Mouse (Mus musculus) midbrain, embryonic 10.5 days (tissue): Measurements from ENCODE around the gene Stau1. TPM values are rescaled to one million over a fixed set of nuclear protein-coding genes. Genes with fewer than 3 reads are reported as not detected.

Source experiments
- DNase-seq: peaks from one replicate; pipeline ENCODE4 v3.0.0-alpha.2; 2017; ENCODE audit warnings: low spot score
- H3K27ac ChIP-seq: fragments of 300-500 bp; sonication (generic); replicated peaks from 2 replicates; pipeline ENCODE4 v1.5.1; 2016; ENCODE audit warnings: mild to moderate bottlenecking
- H3K27me3 ChIP-seq: fragments of 300-500 bp; sonication (generic); 2 replicates; pipeline ENCODE4 v1.6.1; 2016; ENCODE audit warnings: low read depth, mild to moderate bottlenecking; ENCODE audit not compliant: poor library complexity, severe bottlenecking
- H3K36me3 ChIP-seq: fragments of 300-500 bp; sonication (generic); 2 replicates; pipeline ENCODE4 v1.6.1; 2016; ENCODE audit warnings: mild to moderate bottlenecking, moderate library complexity
- H3K4me1 ChIP-seq: fragments of 300-500 bp; sonication (generic); 2 replicates; pipeline ENCODE4 v1.6.1; 2016
- H3K4me3 ChIP-seq: fragments of 300-500 bp; sonication (generic); 2 replicates; pipeline ENCODE4 v1.5.1; 2016; ENCODE audit warnings: mild to moderate bottlenecking, moderate library complexity
- H3K9me3 ChIP-seq: fragments of 300-500 bp; sonication (generic); replicated peaks from 2 replicates; pipeline ENCODE4 v1.6.1; 2016; ENCODE audit warnings: mild to moderate bottlenecking
- WGBS: fragments of 180-500 bp; shearing (Covaris S2); methylation state at CpG from one replicate; pipeline ENCODE4 v1.1.7; 2016; 5-methylcytosine and 5-hydroxymethylcytosine counted together
- polyA plus RNA-seq: library from polyadenylated mRNA; unstranded; fragments of >200 nt; fragmentation: Nextera tagmentation; extraction: Ambion mirVana; gene quantifications from 2 replicates; pipeline ENCODE4 v1.2.1, GENCODE M21; 2016

The Stau1 gene
- polyA plus RNA-seq, 1 experiment from 2014 or later, result 88.6 TPM

- no peak overlapping the region for H3K4me3 ChIP-seq
- no peak for DNase-seq
- H3K4me1 ChIP-seq, result no peaks in the 10 kb centered on the region
- peaks cover 98% of the 10 kb centered on the region for H3K36me3 ChIP-seq
- 95% methylated on average over 2 of the region's 2 CpGs for WGBS
- H3K9me3 ChIP-seq, result no peaks in the 10 kb centered on the region
- no peak overlapping the region for H3K27ac ChIP-seq
- no peaks in the 10 kb centered on the region for H3K27me3 ChIP-seq
These were observed 59.9 kb downstream of the Stau1 start for GRCm38 (mm10) chr2:166936166-166936565.

- Histone ChIP-seq H3K36me3 (peaks cover 98% of the 10 kb centered on the region), H3K9me3 (no peaks in the 10 kb centered on the region), H3K4me1 (no peaks in the 10 kb centered on the region), H3K27ac (no peak overlapping the region), H3K4me3 (no peak overlapping the region), H3K27me3 (no peaks in the 10 kb centered on the region)
- no peak for DNase-seq
- 95% methylated on average over 7 of the region's 7 CpGs for WGBS
These were observed 60.5 kb downstream of the Stau1 start for GRCm38 (mm10) chr2:166935582-166935981.

- H3K9me3 ChIP-seq, result no peaks in the 10 kb centered on the region
- H3K27ac ChIP-seq, result no peak overlapping the region
These were observed 61.7 kb downstream of the Stau1 start for GRCm38 (mm10) chr2:166934416-166934815.

GRCm38 (mm10) chr2:166933943-166934342 is 62.2 kb downstream of the Stau1 start:
- Histone ChIP-seq H3K36me3 (peaks cover 98% of the 10 kb centered on the region), H3K4me3 (no peak overlapping the region), H3K4me1 (no peaks in the 10 kb centered on the region), H3K9me3 (no peaks in the 10 kb centered on the region), H3K27ac (no peak overlapping the region), H3K27me3 (no peaks in the 10 kb centered on the region)
- no peak for DNase-seq
- WGBS, result 95% methylated on average over 6 of the region's 6 CpGs

More at GRCm38 (mm10) chr2:166934416-166934815, 61.7 kb downstream of the Stau1 start:
- no peak overlapping the region for H3K4me3 ChIP-seq
- peaks cover 98% of the 10 kb centered on the region for H3K36me3 ChIP-seq
- DNase-seq, result no peak
- 77% methylated on average over 5 of the region's 5 CpGs for WGBS
- no peaks in the 10 kb centered on the region for H3K4me1 ChIP-seq
- H3K27me3 ChIP-seq, result no peaks in the 10 kb centered on the region

GRCm38 (mm10) chr2:166923971-166924370 is 72.1 kb downstream of the Stau1 start:
- Histone ChIP-seq H3K27ac (no peak overlapping the region), H3K27me3 (no peaks in the 10 kb centered on the region), H3K4me1 (no peaks in the 10 kb centered on the region), H3K9me3 (no peaks in the 10 kb centered on the region), H3K36me3 (peaks cover 100% of the 10 kb centered on the region), H3K4me3 (no peak overlapping the region)
- no peak for DNase-seq
- WGBS, result 94% methylated on average over 2 of the region's 2 CpGs

GRCm38 (mm10) chr2:166910536-166910935 is 85.6 kb downstream of the Stau1 start:
- Histone ChIP-seq H3K36me3 (peaks cover 51% of the 10 kb centered on the region), H3K9me3 (no peaks in the 10 kb centered on the region), H3K4me3 (no peak overlapping the region), H3K4me1 (peaks cover 11% of the 10 kb centered on the region), H3K27me3 (no peaks in the 10 kb centered on the region), H3K27ac (no peak overlapping the region)
- 94% methylated on average over 8 of the region's 8 CpGs for WGBS
- no peak for DNase-seq

GRCm38 (mm10) chr2:166909729-166910128 is 86.4 kb downstream of the Stau1 start:
- no peak for DNase-seq
- peaks cover 44% of the 10 kb centered on the region for H3K36me3 ChIP-seq
- no peaks in the 10 kb centered on the region for H3K9me3 ChIP-seq
- 97% methylated on average over 3 of the region's 3 CpGs for WGBS
- no peaks in the 10 kb centered on the region for H3K27me3 ChIP-seq
- no peak overlapping the region for H3K4me3 ChIP-seq
- peaks cover 11% of the 10 kb centered on the region for H3K4me1 ChIP-seq
- H3K27ac ChIP-seq, result no peak overlapping the region

- no peaks in the 10 kb centered on the region for H3K27me3 ChIP-seq
- 1% methylated on average over 28 of the region's 28 CpGs for WGBS
- H3K27ac ChIP-seq, result peak overlapping the region; percentile 98
- H3K36me3 ChIP-seq, result peaks cover 33% of the 10 kb centered on the region
- H3K9me3 ChIP-seq, result no peaks in the 10 kb centered on the region
- H3K4me3 ChIP-seq, result peak overlapping the region; percentile 88
- no peak for DNase-seq
- H3K4me1 ChIP-seq, result peaks cover 11% of the 10 kb centered on the region
These were observed 89.4 kb downstream of the Stau1 start for GRCm38 (mm10) chr2:166906523-166907182.

- H3K9me3 ChIP-seq, result no peaks in the 10 kb centered on the region
- H3K4me3 ChIP-seq, result peak within 1 kb of the TSS; percentile 88
- H3K27me3 ChIP-seq, result no peaks in the 10 kb centered on the region
- H3K36me3 ChIP-seq, result peaks cover 27% of the 10 kb centered on the region
- H3K27ac ChIP-seq, result peak within 1 kb of the TSS; percentile 98
- peaks cover 11% of the 10 kb centered on the region for H3K4me1 ChIP-seq
- WGBS, result under 1% methylated on average over 80 of the region's 80 CpGs
- peak; percentile 99 for DNase-seq
These were observed 90.2 kb downstream of the Stau1 start, which contains the start of gene Cse1l for GRCm38 (mm10) chr2:166905711-166906522. Gene Cse1l, plus strand, starts transcription at chr2:166906040.

GRCm38 (mm10) chr2:166903719-166904282 is 92.3 kb downstream of the Stau1 start:
- no peak overlapping the region for H3K27ac ChIP-seq
- peaks cover 11% of the 10 kb centered on the region for H3K4me1 ChIP-seq
- H3K9me3 ChIP-seq, result no peaks in the 10 kb centered on the region
- no peaks in the 10 kb centered on the region for H3K27me3 ChIP-seq
- no peak for DNase-seq
- H3K4me3 ChIP-seq, result no peak overlapping the region
- 93% methylated on average over 6 of the region's 6 CpGs for WGBS
- peaks cover 7% of the 10 kb centered on the region for H3K36me3 ChIP-seq

- Histone ChIP-seq H3K4me1 (no peaks in the 10 kb centered on the region), H3K36me3 (no peaks in the 10 kb centered on the region)
These were observed 95.2 kb downstream of the Stau1 start for GRCm38 (mm10) chr2:166900792-166901505.

GRCm38 (mm10) chr2:166899746-166900145 is 96.4 kb downstream of the Stau1 start:
- Histone ChIP-seq H3K4me3 (no peak overlapping the region), H3K4me1 (no peaks in the 10 kb centered on the region), H3K9me3 (no peaks in the 10 kb centered on the region), H3K36me3 (peaks cover 7% of the 10 kb centered on the region), H3K27ac (no peak overlapping the region), H3K27me3 (no peaks in the 10 kb centered on the region)
- 75% methylated on average over 3 of the region's 3 CpGs for WGBS
- DNase-seq, result no peak

More at GRCm38 (mm10) chr2:166900792-166901505, 95.2 kb downstream of the Stau1 start:
- Histone ChIP-seq H3K27me3 (no peaks in the 10 kb centered on the region), H3K27ac (no peak overlapping the region), H3K9me3 (no peaks in the 10 kb centered on the region), H3K4me3 (no peak overlapping the region)
- 91% methylated on average over 8 of the region's 8 CpGs for WGBS
- no peak for DNase-seq
